Mouse (Mus musculus) hindbrain, postnatal 0 days (tissue): ENCODE results near the gene Mrps16. TPM values are rescaled to one million over a fixed set of nuclear protein-coding genes. Genes with fewer than 3 reads are reported as not detected.

Source experiments
- ATAC-seq: fragments of 200-750 bp; cut with Nextera tagmentation; 2 replicates; pipeline ENCODE4 v1.8.0; 2017; ENCODE audit warnings: mild to moderate bottlenecking, moderate TSS enrichment, moderate library complexity
- DNase-seq: peaks from one replicate; pipeline ENCODE4 v3.0.0-alpha.2; 2015; ENCODE audit warnings: low spot score
- H3K27ac ChIP-seq: fragments of 300-500 bp; sonication (generic); 2 replicates; pipeline ENCODE4 v1.5.1; 2014; ENCODE audit warnings: mild to moderate bottlenecking
- H3K27me3 ChIP-seq: fragments of 300-500 bp; sonication (generic); 2 replicates; pipeline ENCODE4 v1.6.1; 2014; ENCODE audit warnings: low read length, mixed read lengths; ENCODE audit not compliant: insufficient read depth
- H3K36me3 ChIP-seq: fragments of 300-500 bp; sonication (generic); 2 replicates; pipeline ENCODE4 v1.6.1; 2014; ENCODE audit warnings: low read length, mixed read lengths; ENCODE audit not compliant: insufficient read depth
- H3K4me1 ChIP-seq: fragments of 300-500 bp; sonication (generic); 2 replicates; pipeline ENCODE4 v1.6.1; 2014; ENCODE audit warnings: antibody characterized with exemption, low read length, mixed read lengths; ENCODE audit not compliant: insufficient read depth
- H3K4me2 ChIP-seq: fragments of 300-500 bp; sonication (generic); 2 replicates; pipeline ENCODE4 v1.6.1; 2014; ENCODE audit warnings: low read depth, mild to moderate bottlenecking, low read length, moderate library complexity, mixed read lengths
- H3K4me3 ChIP-seq: fragments of 300-500 bp; sonication (generic); 2 replicates; pipeline ENCODE4 v1.5.1; 2014; ENCODE audit warnings: low read length
- H3K9ac ChIP-seq: fragments of 300-500 bp; sonication (generic); replicated peaks from 2 replicates; pipeline ENCODE4 v1.6.1; 2014; ENCODE audit warnings: mild to moderate bottlenecking, low read length, moderate library complexity, mixed read lengths
- H3K9me3 ChIP-seq: fragments of 300-500 bp; sonication (generic); 2 replicates; pipeline ENCODE4 v1.6.1; 2016; ENCODE audit warnings: low read length, mixed read lengths
- CTCF ChIP-seq: IDR thresholded peaks from 2 replicates; pipeline ENCODE4 v1.5.1; 2016; ENCODE audit warnings: antibody characterized with exemption, control low read depth, low read depth
- WGBS: fragments of 180-500 bp; shearing (Covaris S2); extraction: QIAGEN DNeasy Blood & Tissue Kit; methylation state at CpG from one replicate; pipeline ENCODE4 v1.1.7; 2014; 5-methylcytosine and 5-hydroxymethylcytosine counted together
- polyA plus RNA-seq: library from polyadenylated mRNA; unstranded; fragments of >200 nt; fragmentation: Nextera tagmentation; extraction: Ambion mirVana; gene quantifications from 2 replicates; pipeline ENCODE4 v1.2.1, GENCODE M21; 2015
- total RNA-seq: library from RNA; depleted of rRNA; stranded (reverse); fragments of >200 nt; gene quantifications from 2 replicates; pipeline ENCODE4 v1.2.3, GENCODE M21; 2014

Mrps16 gene
- total and polyA plus RNA-seq, 2 experiments from 2014 or later, result 35.4 to 68.1 TPM

DNA sequence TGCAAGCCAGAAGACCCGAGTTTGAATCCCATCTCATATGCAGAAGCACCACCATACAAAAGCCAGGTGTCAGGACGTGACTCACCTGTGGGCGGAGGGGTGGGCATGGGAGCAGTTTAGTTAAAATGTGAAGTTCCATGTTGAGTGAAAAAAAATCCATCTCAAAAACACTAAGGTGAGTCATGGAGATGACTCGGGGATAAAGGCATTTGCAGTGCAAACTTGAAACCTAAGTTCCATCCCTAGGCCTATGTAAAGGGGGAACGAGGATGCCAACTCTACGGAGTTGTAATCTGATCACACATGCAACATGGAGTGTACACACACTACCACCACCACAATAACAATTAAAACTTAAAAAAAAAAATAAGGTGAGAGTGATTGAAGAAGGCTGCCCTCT lies 29.6 kb upstream of the Mrps16 start:
- no peak for DNase-seq
- no peaks in the 10 kb centered on the region for H3K36me3 ChIP-seq
- TF ChIP-seq CTCF, result no peak
- H3K9ac ChIP-seq, result no peak overlapping the region
- no peak overlapping the region for H3K4me2 ChIP-seq
- H3K9me3 ChIP-seq, result no peaks in the 10 kb centered on the region
- WGBS, result 94% methylated on average over 6 of the region's 6 CpGs
- H3K27me3 ChIP-seq, result no peaks in the 10 kb centered on the region
- ATAC-seq, result no peak
- no peak overlapping the region for H3K27ac ChIP-seq
- no peak overlapping the region for H3K4me3 ChIP-seq
- no peaks in the 10 kb centered on the region for H3K4me1 ChIP-seq

DNA sequence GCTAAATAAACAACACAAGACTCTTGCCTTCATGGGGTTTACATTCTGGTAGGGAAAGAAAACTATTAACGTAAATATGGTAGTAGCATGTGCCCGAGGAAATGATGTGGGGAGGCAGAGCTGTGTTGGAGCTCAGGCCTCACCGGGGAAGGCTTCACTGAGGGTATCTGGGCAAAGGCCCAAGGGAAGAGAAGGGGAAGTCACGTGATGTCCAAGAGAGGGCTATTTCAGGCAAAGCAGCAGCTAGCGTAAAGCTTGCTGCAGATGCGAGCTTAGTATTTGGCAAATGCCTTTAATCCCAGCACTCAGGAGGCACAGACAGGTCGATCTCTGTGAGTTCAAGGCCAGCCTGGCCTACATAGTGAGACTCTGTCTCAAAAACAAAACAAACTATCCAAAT lies 28.8 kb upstream of the Mrps16 start:
- H3K9me3 ChIP-seq, result no peaks in the 10 kb centered on the region
- no peaks in the 10 kb centered on the region for H3K36me3 ChIP-seq
- H3K27me3 ChIP-seq, result no peaks in the 10 kb centered on the region
- no peaks in the 10 kb centered on the region for H3K4me1 ChIP-seq
- no peak for DNase-seq
- H3K27ac ChIP-seq, result no peak overlapping the region
- no peak overlapping the region for H3K4me3 ChIP-seq
- WGBS, result 71% methylated on average over 7 of the region's 7 CpGs
- no peak overlapping the region for H3K9ac ChIP-seq
- ATAC-seq, result no peak
- H3K4me2 ChIP-seq, result no peak overlapping the region
- no peak for TF ChIP-seq CTCF

DNA sequence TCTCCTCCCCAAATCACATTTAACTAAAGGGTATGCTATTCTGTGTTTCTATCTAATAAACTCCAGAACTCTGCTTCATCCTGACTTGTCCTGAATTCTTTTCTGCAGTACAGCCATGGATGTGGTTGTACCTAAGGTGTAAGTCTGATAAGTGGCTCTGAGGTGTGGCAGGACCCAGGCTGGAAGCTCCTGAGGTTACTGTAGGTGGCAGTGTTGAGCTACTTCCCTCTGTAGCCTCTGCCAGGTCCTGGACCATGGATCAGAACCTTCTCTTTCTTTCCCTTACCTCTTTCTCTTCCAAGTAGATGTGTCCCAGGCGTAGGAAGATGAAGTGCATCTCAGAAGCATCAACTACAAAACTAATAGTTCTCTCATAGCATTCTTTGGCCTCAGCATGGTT lies 6.6 kb upstream of the Mrps16 start:
- ATAC-seq, result 0 out of 2 replicates have a peak, but pooled peaks have one; percentile 45
- no peak overlapping the region for H3K27ac ChIP-seq
- TF ChIP-seq CTCF, result peak; percentile 58
- no peak overlapping the region for H3K4me2 ChIP-seq
- no peak overlapping the region for H3K9ac ChIP-seq
- H3K4me1 ChIP-seq, result no peaks in the 10 kb centered on the region
- DNase-seq, result peak; percentile 31
- H3K27me3 ChIP-seq, result no peaks in the 10 kb centered on the region
- no peaks in the 10 kb centered on the region for H3K9me3 ChIP-seq
- H3K36me3 ChIP-seq, result no peaks in the 10 kb centered on the region
- H3K4me3 ChIP-seq, result no peak overlapping the region
- WGBS, result 63% methylated on average over 1 of the region's 1 CpGs

DNA sequence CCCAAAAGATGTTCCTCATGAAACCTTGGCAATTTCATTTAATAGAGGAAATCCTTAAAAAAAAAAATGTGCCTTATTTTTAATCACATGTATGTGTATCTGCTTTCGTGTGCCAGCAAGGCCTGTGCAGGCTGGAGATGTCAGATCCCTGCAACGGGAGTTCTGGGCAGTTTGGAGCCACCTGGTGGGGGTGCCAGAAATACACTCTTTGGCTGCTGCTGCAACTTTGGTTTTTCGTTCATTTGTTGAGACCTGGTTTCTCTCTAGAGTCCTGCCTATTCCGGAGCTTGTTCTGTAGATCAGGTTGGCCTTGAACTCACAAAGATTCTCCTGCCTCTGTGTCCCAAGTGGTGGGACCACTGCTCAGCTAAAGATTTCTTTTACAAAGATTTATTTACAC lies 5.4 kb upstream of the Mrps16 start:
- ATAC-seq, result no peak
- Histone ChIP-seq H3K4me3 (no peak overlapping the region), H3K36me3 (no peaks in the 10 kb centered on the region), H3K9me3 (no peaks in the 10 kb centered on the region), H3K27me3 (no peaks in the 10 kb centered on the region), H3K4me1 (no peaks in the 10 kb centered on the region), H3K9ac (no peak overlapping the region), H3K4me2 (no peak overlapping the region), H3K27ac (no peak overlapping the region)
- WGBS, result 46% methylated on average over 4 of the region's 4 CpGs
- peak; percentile 19 for DNase-seq
- peak; percentile 31; the same call in 1 of the 2 replicates for TF ChIP-seq CTCF

GRCm38 (mm10) chr14:20397220-20397619 lies 3.8 kb upstream of the Mrps16 start:
- DNase-seq (no peak), ATAC-seq (no peak)
- no peak overlapping the region for H3K4me3 ChIP-seq
- H3K4me2 ChIP-seq, result no peak overlapping the region
- TF ChIP-seq CTCF, result no peak
- H3K27ac ChIP-seq, result no peak overlapping the region
- H3K4me1 ChIP-seq, result no peaks in the 10 kb centered on the region
- H3K27me3 ChIP-seq, result no peaks in the 10 kb centered on the region
- H3K9me3 ChIP-seq, result no peaks in the 10 kb centered on the region
- no peaks in the 10 kb centered on the region for H3K36me3 ChIP-seq
- 74% methylated on average over 9 of the region's 9 CpGs for WGBS
- no peak overlapping the region for H3K9ac ChIP-seq

- Histone ChIP-seq H3K9me3 (no peaks in the 10 kb centered on the region), H3K27me3 (no peaks in the 10 kb centered on the region), H3K36me3 (peaks cover 5% of the 10 kb centered on the region; the same call in 1 of the 2 replicates), H3K27ac (no peak overlapping the region), H3K4me1 (peaks cover 7% of the 10 kb centered on the region; the same call in 1 of the 2 replicates), H3K4me2 (peak overlapping the region; percentile 56; the same call in 1 of the 2 replicates), H3K9ac (no peak overlapping the region), H3K4me3 (no peak overlapping the region)
- no peak for DNase-seq
- WGBS, result 92% methylated on average over 3 of the region's 4 CpGs
- ATAC-seq, result no peak
- no peak for TF ChIP-seq CTCF
Observed at GRCm38 (mm10) chr14:20392326-20392725, 1.1 kb downstream of the Mrps16 start.

DNA sequence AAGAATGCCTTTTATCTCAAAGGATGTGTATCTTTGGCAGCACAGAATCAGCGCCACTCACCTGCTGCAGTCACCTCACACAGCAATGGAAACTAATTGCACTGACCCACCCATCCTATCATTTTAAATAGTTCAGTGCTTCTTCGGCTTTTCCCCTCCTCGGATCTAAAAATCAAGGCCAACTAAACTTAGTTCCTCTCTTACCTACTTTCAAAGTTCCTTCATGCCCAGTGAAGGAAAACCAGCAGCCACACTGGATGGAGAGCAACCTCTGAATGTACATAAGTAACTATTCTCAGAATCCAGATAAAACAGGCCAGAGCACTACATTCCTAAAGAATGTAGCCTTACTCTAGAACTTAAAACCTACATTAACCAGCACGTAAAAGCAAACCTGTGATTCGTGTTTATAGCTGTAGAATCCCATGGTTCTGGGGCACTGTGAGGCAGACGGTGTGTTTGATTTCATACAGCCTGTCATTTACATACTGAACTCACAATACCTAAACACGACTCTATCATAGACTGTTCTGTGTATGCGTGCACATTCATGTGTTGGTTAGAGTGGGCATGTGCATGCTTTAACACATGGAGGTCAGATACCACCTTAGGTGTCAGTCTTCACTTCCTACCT lies 3.9 kb downstream of the Mrps16 start:
- ATAC-seq (no peak), DNase-seq (no peak)
- Histone ChIP-seq H3K36me3 (peaks cover 5% of the 10 kb centered on the region; the same call in 1 of the 2 replicates), H3K4me1 (peaks cover 7% of the 10 kb centered on the region; the same call in 1 of the 2 replicates), H3K4me3 (peak overlapping the region; percentile 61; the same call in 1 of the 2 replicates), H3K27me3 (no peaks in the 10 kb centered on the region), H3K9ac (peak overlapping the region; percentile 53; the same call in 1 of the 2 replicates), H3K9me3 (no peaks in the 10 kb centered on the region), H3K4me2 (peak overlapping the region; percentile 86), H3K27ac (peak overlapping the region; percentile 75; the same call in 1 of the 2 replicates)
- 87% methylated on average over 8 of the region's 8 CpGs for whole genome bisulfite sequencing
- TF ChIP-seq CTCF, result no peak
